Mouse (Mus musculus): ENCODE results near the gene Aunip.

Aunip gene

GRCm38 (mm10) chr4:134512798-134513197 lies 2.0 kb downstream of the Aunip start:
- in situ Hi-C loops (cut with MboI; ENCODE audit: unreplicated experiment in 2 of 2): no loop called here

GRCm38 (mm10) chr4:134514309-134514930 lies 3.6 kb downstream of the Aunip start:
- in situ Hi-C loops (cut with MboI; ENCODE audit: unreplicated experiment in 2 of 2): no loop called here

- in situ Hi-C loops (cut with MboI; ENCODE audit: unreplicated experiment in 2 of 2): no loop called here
Measured at GRCm38 (mm10) chr4:134515614-134516013, 4.8 kb downstream of the Aunip start.

GRCm38 (mm10) chr4:134516981-134517380 lies 6.2 kb downstream of the Aunip start:
- in situ Hi-C loops (cut with MboI; ENCODE audit: unreplicated experiment in 2 of 2): no loop called here

GRCm38 (mm10) chr4:134517719-134518118 lies 6.9 kb downstream of the Aunip start:
- in situ Hi-C loops (cut with MboI; ENCODE audit: unreplicated experiment in 2 of 2): no loop called here

- in situ Hi-C loops (cut with MboI; ENCODE audit: unreplicated experiment in 2 of 2): no loop called here
Measured at GRCm38 (mm10) chr4:134518541-134518940, 7.7 kb downstream of the Aunip start.

GRCm38 (mm10) chr4:134519281-134519680 lies 8.5 kb downstream of the Aunip start:
- in situ Hi-C loops (cut with MboI; ENCODE audit: unreplicated experiment in 2 of 2): no loop called here

GRCm38 (mm10) chr4:134523447-134523846 lies 12.6 kb downstream of the Aunip start:
- in situ Hi-C loops (cut with MboI; ENCODE audit: unreplicated experiment in 2 of 2): no loop called here

- in situ Hi-C loops (cut with MboI; ENCODE audit: unreplicated experiment in 2 of 2): no loop called here
Measured at GRCm38 (mm10) chr4:134525806-134526205, 15.0 kb downstream of the Aunip start.

- in situ Hi-C loops (cut with MboI; ENCODE audit: unreplicated experiment in 2 of 2): no loop called here
Measured at GRCm38 (mm10) chr4:134526220-134526619, 15.4 kb downstream of the Aunip start.

GRCm38 (mm10) chr4:134532928-134533327 lies 22.1 kb downstream of the Aunip start:
- in situ Hi-C loops (cut with MboI; ENCODE audit: unreplicated experiment in 2 of 2): no loop called here

- in situ Hi-C loops (cut with MboI; ENCODE audit: unreplicated experiment in 2 of 2): no loop called here
Measured at GRCm38 (mm10) chr4:134533421-134533820, 22.6 kb downstream of the Aunip start.

- in situ Hi-C loops (cut with MboI; ENCODE audit: unreplicated experiment in 2 of 2): no loop called here
Measured at GRCm38 (mm10) chr4:134534124-134534886, 23.5 kb downstream of the Aunip start.

- in situ Hi-C loops (cut with MboI; ENCODE audit: unreplicated experiment in 2 of 2): no loop called here
Measured at GRCm38 (mm10) chr4:134534932-134535786, 24.4 kb downstream of the Aunip start, which contains the start of gene Mtfr1l. Gene Mtfr1l (minus strand): TSS chr4:134535387.

GRCm38 (mm10) chr4:134535787-134536151 lies 25.0 kb downstream of the Aunip start:
- in situ Hi-C loops (cut with MboI; ENCODE audit: unreplicated experiment in 2 of 2): no loop called here

- in situ Hi-C loops (cut with MboI; ENCODE audit: unreplicated experiment in 2 of 2): no loop called here
Measured at GRCm38 (mm10) chr4:134538997-134539580, 28.3 kb downstream of the Aunip start.

- in situ Hi-C loops (cut with MboI; ENCODE audit: unreplicated experiment in 2 of 2): loop anchor here (5.0 to 10.0 kb wide), 6 partner anchors 40 to 335 kb away; no protein-coding TSS in a partner anchor
Measured at GRCm38 (mm10) chr4:134542726-134543125, 31.9 kb downstream of the Aunip start.

- in situ Hi-C loops (cut with MboI; ENCODE audit: unreplicated experiment in 2 of 2): loop anchor here (5.0 to 10.0 kb wide), 6 partner anchors 39 to 334 kb away; no protein-coding TSS in a partner anchor
Measured at GRCm38 (mm10) chr4:134543261-134543660, 32.5 kb downstream of the Aunip start.

- in situ Hi-C loops (cut with MboI; ENCODE audit: unreplicated experiment in 2 of 2): loop anchor here in 1 of 2 experiments (10.0 kb wide), 1 partner anchor 328 kb away; no protein-coding TSS in a partner anchor
Measured at GRCm38 (mm10) chr4:134546814-134547705, 36.3 kb downstream of the Aunip start.
